Mouse (Mus musculus): ENCODE results near the gene Kcnma1. TPM values are rescaled to one million over a fixed set of nuclear protein-coding genes. Genes with fewer than 3 reads are reported as not detected.
A peak's percentile ranks its signal among the peaks of the same experiment; 100 is the strongest.

Gene Kcnma1
- 100 to 1,000 TPM; 131 to 138 TPM for total RNA-seq (2021)
- long read RNA-seq, partial matches to known transcripts, result 13 of 37 reads
- long read RNA-seq, other reads (novel, unspliced or antisense), result 24 of 37 reads

- no peak for DNase-seq (ENCODE audit: low spot score in 2 of 2)
These were observed at the start of gene Kcnma1 for GRCm38 (mm10) chr14:24014391-24014790. Kcnma1 (minus strand) TSS chr14:24014491.

- DNase-seq (ENCODE audit: low spot score in 2 of 2), result peak in 1 of 2 experiments; percentile 53
These were observed 45.5 kb upstream of the Kcnma1 start for GRCm38 (mm10) chr14:24059747-24060146.

GRCm38 (mm10) chr14:24059287-24059686 lies 45.0 kb upstream of the Kcnma1 start:
- DNase-seq (ENCODE audit: low spot score in 2 of 2), result no peak

GRCm38 (mm10) chr14:24051821-24052220 lies 37.5 kb upstream of the Kcnma1 start:
- no peak for DNase-seq (ENCODE audit: low spot score in 2 of 2)

- DNase-seq (ENCODE audit: low spot score in 2 of 2), result no peak
These were observed 22.3 kb upstream of the Kcnma1 start for GRCm38 (mm10) chr14:24036609-24037008.

- DNase-seq (ENCODE audit: low spot score in 2 of 2), result no peak
These were observed 21.9 kb upstream of the Kcnma1 start for GRCm38 (mm10) chr14:24036208-24036535.

- DNase-seq (ENCODE audit: low spot score in 2 of 2), result no peak
These were observed 21.4 kb upstream of the Kcnma1 start for GRCm38 (mm10) chr14:24035486-24036207.

GRCm38 (mm10) chr14:24032876-24033389 lies 18.6 kb upstream of the Kcnma1 start:
- no peak for DNase-seq (ENCODE audit: low spot score in 2 of 2)

- DNase-seq (ENCODE audit: low spot score in 2 of 2), result no peak
These were observed 17.9 kb upstream of the Kcnma1 start for GRCm38 (mm10) chr14:24032201-24032600.

- DNase-seq (ENCODE audit: low spot score in 2 of 2), result no peak
These were observed 6.4 kb upstream of the Kcnma1 start for GRCm38 (mm10) chr14:24020718-24021117.

- DNase-seq (ENCODE audit: low spot score in 2 of 2), result no peak
These were observed 4.3 kb downstream of the Kcnma1 start for GRCm38 (mm10) chr14:24009978-24010377.

- peak; percentile 70 to 91 for DNase-seq (ENCODE audit: low spot score in 2 of 2)
These were observed 6.0 kb downstream of the Kcnma1 start for GRCm38 (mm10) chr14:24008252-24008651.

GRCm38 (mm10) chr14:24006276-24006675 lies 8.0 kb downstream of the Kcnma1 start:
- no peak for DNase-seq (ENCODE audit: low spot score in 2 of 2)

GRCm38 (mm10) chr14:24004471-24005271 lies 9.6 kb downstream of the Kcnma1 start:
- peak; percentile 53 to 72 for DNase-seq (ENCODE audit: low spot score in 2 of 2)

- DNase-seq (ENCODE audit: low spot score in 2 of 2), result peak; percentile 56 to 80
These were observed 10.6 kb downstream of the Kcnma1 start for GRCm38 (mm10) chr14:24003450-24004381.

GRCm38 (mm10) chr14:24002647-24003046 lies 11.6 kb downstream of the Kcnma1 start:
- no peak for DNase-seq (ENCODE audit: low spot score in 2 of 2)

GRCm38 (mm10) chr14:23997912-23998311 lies 16.4 kb downstream of the Kcnma1 start:
- no peak for DNase-seq (ENCODE audit: low spot score in 2 of 2)

- DNase-seq (ENCODE audit: low spot score in 2 of 2), result no peak
These were observed 18.5 kb downstream of the Kcnma1 start for GRCm38 (mm10) chr14:23995831-23996230.

GRCm38 (mm10) chr14:23990871-23991270 lies 23.4 kb downstream of the Kcnma1 start:
- no peak for DNase-seq (ENCODE audit: low spot score in 2 of 2)

GRCm38 (mm10) chr14:23989696-23990095 lies 24.6 kb downstream of the Kcnma1 start:
- no peak for DNase-seq (ENCODE audit: low spot score in 2 of 2)

GRCm38 (mm10) chr14:23982205-23982604 lies 32.1 kb downstream of the Kcnma1 start:
- peak; percentile 56 to 80 for DNase-seq (ENCODE audit: low spot score in 2 of 2)
